Mouse (Mus musculus) lung, embryonic 15.5 days (tissue): ENCODE data around the gene Bmp7. TPM values are rescaled to one million over a fixed set of nuclear protein-coding genes. Genes with fewer than 3 reads are reported as not detected.

ENCODE experiments used
- ATAC-seq: fragments of 200-750 bp; cut with Nextera tagmentation; 2 replicates; pipeline ENCODE4 v1.8.0; 2017; ENCODE audit warnings: moderate number of reproducible peaks, borderline replicate concordance; ENCODE audit not compliant: low FRiP score, low TSS enrichment; ENCODE audit errors: extremely low read depth
- H3K27ac ChIP-seq: fragments of 300-500 bp; sonication (generic); 2 replicates; pipeline ENCODE4 v1.5.1; 2015; ENCODE audit warnings: moderate library complexity, mild to moderate bottlenecking, inconsistent platforms
- H3K27me3 ChIP-seq: fragments of 300-500 bp; sonication (generic); 2 replicates; pipeline ENCODE4 v1.6.1; 2015; ENCODE audit warnings: inconsistent platforms
- H3K36me3 ChIP-seq: fragments of 300-500 bp; sonication (generic); 2 replicates; pipeline ENCODE4 v1.6.1; 2015; ENCODE audit warnings: inconsistent platforms
- H3K4me1 ChIP-seq: fragments of 300-500 bp; sonication (generic); 2 replicates; pipeline ENCODE4 v1.6.1; 2015; ENCODE audit warnings: inconsistent platforms
- H3K4me2 ChIP-seq: fragments of 300-500 bp; sonication (generic); 2 replicates; pipeline ENCODE4 v1.6.1; 2015; ENCODE audit warnings: inconsistent platforms, mild to moderate bottlenecking, moderate library complexity
- H3K4me3 ChIP-seq: fragments of 300-500 bp; sonication (generic); 2 replicates; pipeline ENCODE4 v1.5.1; 2015; ENCODE audit warnings: mild to moderate bottlenecking, inconsistent platforms
- H3K9ac ChIP-seq: fragments of 300-500 bp; sonication (generic); 2 replicates; pipeline ENCODE4 v1.6.1; 2015; ENCODE audit warnings: inconsistent platforms
- H3K9me3 ChIP-seq: fragments of 300-500 bp; sonication (generic); 2 replicates; pipeline ENCODE4 v1.6.1; 2016; ENCODE audit warnings: inconsistent platforms
- WGBS: fragments of 180-500 bp; shearing (Covaris S2); methylation state at CpG from one replicate; pipeline ENCODE4 v1.1.7; 2015; 5-methylcytosine and 5-hydroxymethylcytosine counted together
- polyA plus RNA-seq: library from polyadenylated mRNA; unstranded; fragments of >200 nt; fragmentation: Nextera tagmentation; extraction: Ambion mirVana; gene quantifications from 2 replicates; pipeline ENCODE4 v1.2.1, GENCODE M21; 2015

Bmp7 gene
- polyA plus RNA-seq, 1 experiment from 2014 or later = 7.8 TPM

- H3K4me1 ChIP-seq = peaks cover 15% of the 10 kb centered on the region
- H3K27me3 ChIP-seq = no peaks in the 10 kb centered on the region
- no peak for ATAC-seq
- no peaks in the 10 kb centered on the region for H3K36me3 ChIP-seq
- H3K9ac ChIP-seq = no peak overlapping the region
- H3K4me2 ChIP-seq = no peak overlapping the region
- 68% methylated on average over 9 of the region's 9 CpGs for WGBS
- no peak overlapping the region for H3K4me3 ChIP-seq
- no peaks in the 10 kb centered on the region for H3K9me3 ChIP-seq
- H3K27ac ChIP-seq = no peak overlapping the region
Measured at GRCm38 (mm10) chr2:172843903-172844302, 96.2 kb downstream of the Bmp7 start.

DNA sequence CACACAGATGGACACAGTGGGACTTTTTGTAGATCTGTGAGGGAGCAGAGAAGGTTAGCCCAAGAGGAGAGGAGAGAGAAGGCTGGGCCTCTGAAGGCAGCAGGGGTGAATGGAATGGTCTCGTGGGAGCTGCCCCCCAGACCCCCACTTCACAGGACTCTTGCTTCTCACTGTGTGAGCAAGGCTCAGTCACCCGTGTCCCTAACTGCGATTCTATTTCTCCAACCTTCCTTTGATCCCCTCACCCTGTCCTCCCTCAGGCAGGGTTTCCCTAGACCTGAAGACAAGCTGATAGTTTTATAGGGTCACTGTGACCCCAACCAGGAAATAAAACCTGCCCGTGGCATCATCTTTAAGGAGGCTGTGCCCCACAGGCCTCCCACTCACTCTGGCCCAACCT lies 97.8 kb downstream of the Bmp7 start:
- no peak overlapping the region for H3K4me3 ChIP-seq
- H3K9ac ChIP-seq = no peak overlapping the region
- no peak overlapping the region for H3K4me2 ChIP-seq
- H3K27me3 ChIP-seq = no peaks in the 10 kb centered on the region
- no peak for ATAC-seq
- WGBS = 72% methylated on average over 4 of the region's 4 CpGs
- no peaks in the 10 kb centered on the region for H3K9me3 ChIP-seq
- H3K27ac ChIP-seq = no peak overlapping the region
- H3K4me1 ChIP-seq = 0 out of 2 replicates have a peak, but pooled peaks cover 9% of the 10 kb centered on the region
- H3K36me3 ChIP-seq = no peaks in the 10 kb centered on the region

GRCm38 (mm10) chr2:172840905-172841750 lies 99.0 kb downstream of the Bmp7 start:
- H3K4me3 ChIP-seq = no peak overlapping the region
- no peak overlapping the region for H3K9ac ChIP-seq
- H3K4me2 ChIP-seq = no peak overlapping the region
- no peak overlapping the region for H3K27ac ChIP-seq
- H3K4me1 ChIP-seq = 0 out of 2 replicates have a peak, but pooled peaks cover 9% of the 10 kb centered on the region
- H3K27me3 ChIP-seq = no peaks in the 10 kb centered on the region
- no peaks in the 10 kb centered on the region for H3K36me3 ChIP-seq
- no peak for ATAC-seq
- no peaks in the 10 kb centered on the region for H3K9me3 ChIP-seq
- WGBS = 49% methylated on average over 11 of the region's 11 CpGs

DNA sequence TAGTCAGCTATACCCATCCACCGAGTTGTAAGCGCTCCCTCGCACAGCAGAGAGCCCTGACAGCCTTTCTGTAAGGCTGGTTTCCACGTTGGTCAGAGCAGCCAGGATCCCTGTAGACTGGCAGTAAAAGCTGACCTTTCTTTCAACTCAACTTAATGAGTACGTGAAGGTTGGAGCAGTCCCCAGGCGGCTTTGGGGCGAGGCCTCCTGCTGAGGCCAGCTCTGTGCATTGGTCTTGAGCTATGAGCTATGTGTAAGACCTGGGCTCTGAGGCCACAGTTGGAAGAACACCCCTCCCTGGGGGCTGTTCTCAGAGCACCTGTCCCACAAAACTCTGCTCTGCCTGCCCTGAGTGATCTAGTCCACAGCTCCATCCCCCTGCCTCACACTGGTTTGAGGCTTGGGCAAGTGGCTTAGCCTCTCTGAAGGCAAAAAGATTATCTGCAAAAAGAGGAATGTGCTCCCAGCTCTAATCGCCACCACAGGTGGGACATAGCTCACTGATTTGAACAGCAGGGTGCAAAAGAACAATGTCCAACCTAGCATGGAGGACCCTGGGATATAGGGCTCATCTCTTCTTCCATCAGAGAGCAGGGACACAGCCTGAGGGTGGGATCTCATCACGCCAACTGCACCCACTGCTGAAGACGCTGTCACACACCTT lies 100.7 kb downstream of the Bmp7 start:
- Histone ChIP-seq H3K9me3 (no peaks in the 10 kb centered on the region), H3K27ac (no peak overlapping the region), H3K4me3 (no peak overlapping the region), H3K27me3 (no peaks in the 10 kb centered on the region), H3K4me1 (no peaks in the 10 kb centered on the region), H3K36me3 (no peaks in the 10 kb centered on the region), H3K9ac (no peak overlapping the region), H3K4me2 (no peak overlapping the region)
- ATAC-seq = no peak
- 50% methylated on average over 10 of the region's 10 CpGs for WGBS

DNA sequence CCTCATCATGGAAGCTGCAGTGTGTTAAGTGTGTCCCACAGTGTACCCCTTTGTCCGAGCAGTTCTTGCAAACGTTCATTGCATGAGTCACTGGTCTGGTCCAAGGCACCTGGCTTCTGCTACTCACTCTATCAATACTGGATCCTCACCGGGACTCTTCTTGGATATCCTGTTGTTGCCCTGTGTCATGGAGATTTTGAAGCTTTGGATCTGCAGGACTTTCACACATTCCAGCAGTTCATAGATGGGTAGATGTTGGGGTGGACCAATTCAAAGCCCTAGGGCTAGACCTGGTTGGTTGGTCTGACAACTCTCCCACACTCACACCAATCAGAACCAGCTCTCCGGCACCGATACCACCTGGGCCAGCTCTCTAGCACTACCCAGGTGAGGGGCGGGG lies 103.6 kb downstream of the Bmp7 start:
- H3K36me3 ChIP-seq = no peaks in the 10 kb centered on the region
- no peaks in the 10 kb centered on the region for H3K9me3 ChIP-seq
- H3K27ac ChIP-seq = no peak overlapping the region
- no peak overlapping the region for H3K4me2 ChIP-seq
- ATAC-seq = no peak
- no peaks in the 10 kb centered on the region for H3K4me1 ChIP-seq
- 76% methylated on average over 6 of the region's 6 CpGs for WGBS
- H3K27me3 ChIP-seq = no peaks in the 10 kb centered on the region
- no peak overlapping the region for H3K4me3 ChIP-seq
- no peak overlapping the region for H3K9ac ChIP-seq

GRCm38 (mm10) chr2:172833196-172833595 lies 106.9 kb downstream of the Bmp7 start:
- WGBS = 29% methylated on average over 2 of the region's 2 CpGs
- Histone ChIP-seq H3K27me3 (no peaks in the 10 kb centered on the region), H3K4me2 (no peak overlapping the region), H3K4me1 (no peaks in the 10 kb centered on the region), H3K9ac (no peak overlapping the region), H3K36me3 (no peaks in the 10 kb centered on the region), H3K9me3 (no peaks in the 10 kb centered on the region), H3K4me3 (no peak overlapping the region), H3K27ac (no peak overlapping the region)
- ATAC-seq = no peak

DNA sequence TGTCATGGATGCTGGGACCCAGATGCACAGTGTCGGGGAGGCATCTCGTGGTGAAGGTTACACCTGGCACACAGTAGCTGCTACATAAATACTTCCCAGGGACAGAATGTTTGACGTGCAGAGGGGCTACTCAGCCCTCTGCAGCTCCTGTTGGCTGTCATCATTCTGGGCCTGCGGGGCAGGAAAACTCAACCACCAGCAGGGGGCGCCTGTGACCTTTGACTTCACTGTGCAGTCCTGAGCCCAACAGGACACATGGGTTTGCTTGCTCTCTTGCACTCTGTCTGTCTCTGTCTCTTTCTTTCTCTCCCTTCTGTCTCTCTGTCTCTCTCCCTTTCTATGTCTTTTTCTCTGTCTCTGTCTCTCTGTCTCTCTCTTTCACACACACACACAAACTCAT lies 108.4 kb downstream of the Bmp7 start:
- H3K4me1 ChIP-seq = no peaks in the 10 kb centered on the region
- no peak overlapping the region for H3K4me2 ChIP-seq
- WGBS = 17% methylated on average over 5 of the region's 5 CpGs
- H3K27ac ChIP-seq = no peak overlapping the region
- ATAC-seq = peak; percentile 60; the same call in 1 of the 2 replicates
- no peak overlapping the region for H3K9ac ChIP-seq
- H3K27me3 ChIP-seq = no peaks in the 10 kb centered on the region
- no peaks in the 10 kb centered on the region for H3K36me3 ChIP-seq
- H3K4me3 ChIP-seq = no peak overlapping the region
- no peaks in the 10 kb centered on the region for H3K9me3 ChIP-seq

DNA sequence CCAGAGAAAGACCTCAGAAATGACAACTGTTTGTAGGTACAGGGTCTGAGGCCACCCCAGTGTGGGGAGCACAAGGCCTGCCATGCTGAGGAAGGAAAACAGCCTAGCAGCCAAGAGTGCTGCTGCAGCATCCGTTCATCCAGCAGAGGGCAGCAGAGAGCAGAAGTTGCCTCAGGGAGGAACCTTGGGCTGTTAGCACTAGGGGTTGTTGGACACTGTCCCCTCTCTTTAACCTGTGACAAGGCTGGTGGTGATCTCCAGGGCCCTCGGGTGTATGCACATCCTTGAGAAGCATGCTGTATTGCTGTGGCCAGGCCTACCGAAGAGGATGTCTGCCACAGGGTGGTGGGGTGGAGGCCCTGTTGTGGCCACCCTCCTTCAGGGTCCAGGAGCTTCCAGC lies 109.0 kb downstream of the Bmp7 start:
- H3K4me1 ChIP-seq = no peaks in the 10 kb centered on the region
- no peaks in the 10 kb centered on the region for H3K27me3 ChIP-seq
- no peak overlapping the region for H3K9ac ChIP-seq
- WGBS = 7% methylated on average over 3 of the region's 3 CpGs
- no peaks in the 10 kb centered on the region for H3K9me3 ChIP-seq
- no peaks in the 10 kb centered on the region for H3K36me3 ChIP-seq
- ATAC-seq = peak; percentile 60
- no peak overlapping the region for H3K27ac ChIP-seq
- H3K4me3 ChIP-seq = no peak overlapping the region
- H3K4me2 ChIP-seq = no peak overlapping the region

GRCm38 (mm10) chr2:172828229-172828628 lies 111.9 kb downstream of the Bmp7 start:
- 29% methylated on average over 5 of the region's 5 CpGs for WGBS
- Histone ChIP-seq H3K4me2 (no peak overlapping the region), H3K4me3 (no peak overlapping the region), H3K27ac (no peak overlapping the region), H3K36me3 (no peaks in the 10 kb centered on the region), H3K4me1 (peaks cover 6% of the 10 kb centered on the region; the same call in 1 of the 2 replicates), H3K9ac (no peak overlapping the region), H3K9me3 (no peaks in the 10 kb centered on the region), H3K27me3 (peaks cover 24% of the 10 kb centered on the region; the same call in 1 of the 2 replicates)
- ATAC-seq = no peak

GRCm38 (mm10) chr2:172827564-172827963 lies 112.6 kb downstream of the Bmp7 start:
- Histone ChIP-seq H3K36me3 (no peaks in the 10 kb centered on the region), H3K27me3 (peaks cover 28% of the 10 kb centered on the region; the same call in 1 of the 2 replicates), H3K4me1 (peaks cover 6% of the 10 kb centered on the region; the same call in 1 of the 2 replicates), H3K9me3 (no peaks in the 10 kb centered on the region), H3K4me2 (no peak overlapping the region), H3K27ac (no peak overlapping the region), H3K9ac (no peak overlapping the region), H3K4me3 (no peak overlapping the region)
- ATAC-seq = no peak
- WGBS = 41% methylated on average over 7 of the region's 7 CpGs

DNA sequence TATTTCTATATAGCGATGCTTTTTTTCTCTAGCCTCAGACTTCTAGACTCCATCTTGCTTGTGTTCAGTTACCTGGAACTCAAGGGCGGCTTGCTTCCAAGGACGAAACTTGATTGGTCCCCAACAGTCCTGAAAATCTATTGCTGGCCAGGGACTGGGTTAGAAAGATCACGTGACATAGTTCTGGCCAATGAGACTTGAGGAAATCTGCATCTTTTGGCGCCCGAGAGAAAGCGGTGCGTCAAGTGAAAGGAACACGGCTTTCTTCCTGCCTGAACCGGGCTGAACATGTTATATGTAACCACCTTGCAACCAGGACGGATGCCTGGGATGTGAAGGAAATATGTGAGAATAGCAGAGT lies 114.4 kb downstream of the Bmp7 start:
- no peak overlapping the region for H3K9ac ChIP-seq
- peaks cover 32% of the 10 kb centered on the region; the same call in 1 of the 2 replicates for H3K27me3 ChIP-seq
- no peak overlapping the region for H3K4me2 ChIP-seq
- H3K36me3 ChIP-seq = no peaks in the 10 kb centered on the region
- H3K9me3 ChIP-seq = no peaks in the 10 kb centered on the region
- H3K27ac ChIP-seq = no peak overlapping the region
- no peak overlapping the region for H3K4me3 ChIP-seq
- peaks cover 6% of the 10 kb centered on the region; the same call in 1 of the 2 replicates for H3K4me1 ChIP-seq
- WGBS = 82% methylated on average over 11 of the region's 11 CpGs
- ATAC-seq = no peak
